Mouse (Mus musculus) B cell, adult 2 months (primary cell): ENCODE measurements at regions not wholly inside any gene's neighbourhood (a gene's known extent, or its start where the extent isn't known, plus 50 kb on each side); places are given as distances from the start of the nearest gene placed in this dataset.

Experiments used
- DNase-seq, 2 experiments: peaks; one replicate each; pipeline ENCODE4 v3.0.0; 2022

DNA sequence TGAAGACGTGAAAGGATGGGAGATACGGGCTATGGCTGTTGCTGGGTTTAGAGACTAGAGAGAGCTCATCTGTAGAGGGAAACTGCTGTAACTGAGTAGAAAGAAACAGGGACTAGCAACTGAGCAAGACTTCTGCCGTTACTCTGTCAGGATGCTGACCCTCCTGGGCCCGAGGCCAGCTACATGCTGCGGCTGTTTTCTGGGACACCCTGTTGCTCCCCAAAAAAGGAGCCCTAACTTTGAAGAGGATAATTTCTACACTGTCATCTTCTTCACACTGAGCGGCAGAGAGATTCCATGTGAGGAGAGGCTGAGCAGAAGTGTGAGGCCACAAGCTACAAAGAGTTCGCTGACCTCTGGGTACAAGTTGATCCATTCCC lies 74.2 kb upstream of the Ralgps2 start:
- DNase-seq, result no peak

DNA sequence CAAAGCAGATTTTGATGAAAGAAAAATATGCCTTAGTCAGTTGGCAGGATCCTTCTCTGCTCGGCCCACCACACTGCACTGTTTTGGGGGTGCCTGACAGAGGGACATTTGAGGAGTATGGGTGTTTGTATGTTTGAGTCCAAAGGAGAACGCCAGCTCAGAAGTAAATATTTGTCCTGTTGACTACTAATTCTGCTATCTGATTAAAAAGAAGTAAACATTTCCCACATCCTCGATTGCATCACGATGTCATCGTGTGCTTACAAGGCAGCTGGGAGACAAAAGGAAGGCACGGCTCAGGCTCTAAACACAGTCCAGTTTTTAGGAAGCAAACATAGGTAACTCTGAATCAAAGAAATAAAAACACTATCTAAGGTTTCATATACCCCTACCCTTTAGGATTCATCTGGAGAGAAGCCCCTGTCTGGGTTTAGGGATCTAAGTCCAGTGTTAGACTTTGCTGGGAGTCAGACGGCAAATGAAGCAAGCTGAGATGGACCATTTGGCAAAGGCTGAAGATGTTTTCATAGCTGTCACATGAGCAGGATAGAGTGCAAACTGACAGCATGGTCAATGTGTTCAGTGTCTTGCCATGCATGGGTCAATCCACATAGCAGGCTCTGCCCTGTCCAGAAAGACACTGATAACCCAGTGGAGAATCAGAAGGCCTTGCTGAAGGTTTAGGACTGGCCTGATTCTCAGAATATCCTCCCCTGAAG lies 73.7 kb upstream of the Ralgps2 start:
- no peak for DNase-seq

DNA sequence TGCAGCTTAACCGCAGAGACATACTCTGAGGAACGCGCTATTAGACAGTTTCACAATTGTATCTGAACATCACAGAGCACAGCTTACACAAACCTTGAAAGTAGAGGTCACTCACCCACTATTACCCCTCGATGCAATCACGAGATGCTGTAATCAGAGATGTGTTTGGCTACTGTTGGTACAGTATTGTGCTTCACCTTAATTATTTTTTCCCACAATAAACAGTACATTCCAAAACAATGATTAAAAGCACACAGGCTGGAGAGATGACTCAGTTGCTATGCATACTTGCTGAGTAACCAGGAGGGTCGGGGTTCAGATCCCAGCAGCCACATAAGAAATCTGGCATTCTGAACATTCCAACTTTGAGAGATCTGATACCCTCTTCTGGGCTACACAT lies 71.8 kb upstream of the Ralgps2 start:
- DNase-seq, result no peak

DNA sequence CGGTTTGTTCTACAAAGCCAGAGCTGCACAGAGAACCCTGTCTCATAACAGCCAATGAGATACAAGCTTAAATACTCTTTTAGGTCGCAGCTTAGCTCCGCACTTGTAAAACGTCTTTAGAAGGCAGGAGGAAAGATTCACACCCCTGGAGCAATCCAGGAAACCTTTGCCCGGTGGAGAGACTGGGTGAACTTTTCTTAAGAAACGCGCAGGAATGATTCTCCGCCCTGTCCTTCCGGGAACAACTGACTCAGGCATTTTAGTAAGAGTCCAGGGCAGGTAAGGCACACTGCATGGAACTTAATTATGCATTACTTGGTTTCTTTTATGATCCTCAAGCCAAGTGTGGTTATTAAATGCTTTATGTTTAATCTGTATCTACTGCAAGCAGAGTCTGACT lies 70.0 kb upstream of the Ralgps2 start:
- no peak for DNase-seq

DNA sequence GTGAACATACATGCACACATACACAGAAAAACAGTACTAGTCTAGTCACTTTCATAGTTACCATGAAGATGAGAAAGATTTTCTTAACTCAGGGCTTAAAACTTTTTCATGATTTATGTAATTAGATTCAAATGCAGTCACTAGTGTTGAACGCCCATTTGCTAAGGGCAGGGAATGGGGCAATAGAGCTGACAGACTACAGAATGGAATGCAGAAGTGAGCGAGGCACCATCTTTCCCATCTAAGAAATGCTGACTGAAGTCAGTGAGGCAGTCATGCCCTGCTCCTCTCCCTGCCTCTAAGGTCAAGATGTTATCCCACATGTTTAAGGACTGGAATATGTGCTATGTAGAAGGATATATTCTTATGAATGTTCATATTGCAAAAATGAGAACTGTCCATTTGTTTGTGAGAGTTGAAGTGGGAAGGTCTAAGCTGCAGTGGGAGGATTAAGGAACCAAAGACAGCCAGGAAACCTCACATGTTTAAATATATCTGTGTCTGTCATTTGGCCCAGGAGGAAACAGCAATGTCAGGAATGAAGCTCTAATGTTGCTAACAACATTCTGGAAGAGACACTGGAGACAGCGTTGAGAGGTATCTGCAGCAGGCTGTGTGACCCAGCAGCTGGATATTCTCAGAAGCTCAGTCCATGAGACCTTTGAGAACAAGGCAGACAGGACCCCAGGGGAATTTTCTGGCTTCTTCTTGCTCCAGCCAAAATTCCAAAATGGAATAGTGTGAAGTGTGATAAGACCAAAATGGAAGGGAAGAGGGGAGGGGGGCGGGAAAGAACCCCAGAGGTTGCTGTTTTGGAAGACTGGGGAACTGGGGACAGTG lies 68.7 kb upstream of the Ralgps2 start:
- DNase-seq, result peak in 1 of 2 experiments; percentile 1

DNA sequence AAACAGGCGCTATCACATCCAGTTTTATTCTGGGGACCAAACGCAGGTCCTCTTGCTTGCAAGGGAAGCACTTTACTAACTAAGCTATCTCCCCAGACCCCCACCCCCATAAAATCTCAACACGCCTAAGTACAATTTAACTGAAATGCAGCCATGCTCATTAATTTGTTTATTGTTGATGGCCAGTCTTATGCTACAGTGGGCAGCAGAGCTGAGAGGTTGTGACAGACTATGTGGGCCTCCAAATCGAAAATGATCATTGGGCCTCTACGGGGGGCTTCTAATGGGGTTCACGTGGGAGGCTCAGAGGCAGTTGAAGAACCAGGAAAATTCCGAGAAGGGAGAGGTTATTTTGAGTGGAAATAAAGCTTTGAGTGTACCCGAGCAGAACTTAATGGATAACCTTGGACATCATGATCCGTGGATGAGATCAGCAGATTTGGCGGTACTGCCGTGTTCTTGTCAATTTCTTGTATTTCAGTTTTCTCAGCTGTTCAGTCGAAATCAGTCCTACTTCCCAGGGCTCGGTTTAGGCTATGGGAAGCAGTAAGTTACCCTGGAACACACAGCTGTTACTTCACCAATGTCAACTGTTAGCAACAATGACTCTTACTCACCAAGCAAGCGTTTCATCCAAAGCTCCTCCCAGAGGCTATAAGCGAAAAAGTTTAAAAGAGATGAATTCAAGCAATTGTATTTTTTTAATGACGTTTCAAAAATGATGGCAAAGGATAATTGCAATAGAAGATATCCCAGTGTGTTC lies 65.1 kb upstream of the Ralgps2 start:
- no peak for DNase-seq

DNA sequence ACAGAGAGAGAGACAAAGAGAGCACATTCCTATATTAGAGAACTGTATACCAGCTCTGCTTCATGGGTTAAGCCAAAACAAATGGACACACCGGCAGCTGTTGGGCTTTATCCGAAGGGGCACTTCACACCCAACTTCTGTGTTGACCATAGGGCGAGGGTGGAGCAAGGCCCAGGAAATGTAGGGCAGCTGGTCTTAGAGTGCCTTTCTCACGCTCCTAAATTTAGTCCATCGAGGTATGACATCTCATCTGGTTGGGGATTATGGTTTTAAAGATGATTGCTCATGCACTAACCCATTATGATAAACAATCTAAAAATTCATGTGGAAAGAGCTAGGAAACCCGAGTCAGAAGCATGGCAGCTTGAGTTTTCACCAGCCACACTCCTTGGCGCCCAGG lies 63.6 kb upstream of the Ralgps2 start:
- DNase-seq, result peak; percentile 42 to 52

DNA sequence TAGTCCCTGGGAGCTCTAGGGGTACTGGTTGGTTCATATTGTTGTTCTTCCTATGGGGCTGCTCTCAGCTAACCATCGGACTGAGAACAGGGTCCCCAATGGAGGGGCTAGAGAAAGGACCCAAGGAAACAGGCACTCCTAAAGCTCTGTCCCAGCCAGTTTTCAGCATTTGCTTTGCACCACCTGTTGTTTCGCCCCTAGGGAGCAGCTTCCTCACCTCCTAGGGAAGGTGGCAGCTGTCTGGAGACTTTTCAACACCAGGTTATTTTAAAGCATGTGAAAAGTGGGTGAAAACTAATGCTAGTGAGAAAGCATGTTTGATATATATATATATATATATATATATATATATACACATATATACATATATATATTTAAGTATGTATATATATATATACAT lies 62.8 kb upstream of the Ralgps2 start:
- no peak for DNase-seq

DNA sequence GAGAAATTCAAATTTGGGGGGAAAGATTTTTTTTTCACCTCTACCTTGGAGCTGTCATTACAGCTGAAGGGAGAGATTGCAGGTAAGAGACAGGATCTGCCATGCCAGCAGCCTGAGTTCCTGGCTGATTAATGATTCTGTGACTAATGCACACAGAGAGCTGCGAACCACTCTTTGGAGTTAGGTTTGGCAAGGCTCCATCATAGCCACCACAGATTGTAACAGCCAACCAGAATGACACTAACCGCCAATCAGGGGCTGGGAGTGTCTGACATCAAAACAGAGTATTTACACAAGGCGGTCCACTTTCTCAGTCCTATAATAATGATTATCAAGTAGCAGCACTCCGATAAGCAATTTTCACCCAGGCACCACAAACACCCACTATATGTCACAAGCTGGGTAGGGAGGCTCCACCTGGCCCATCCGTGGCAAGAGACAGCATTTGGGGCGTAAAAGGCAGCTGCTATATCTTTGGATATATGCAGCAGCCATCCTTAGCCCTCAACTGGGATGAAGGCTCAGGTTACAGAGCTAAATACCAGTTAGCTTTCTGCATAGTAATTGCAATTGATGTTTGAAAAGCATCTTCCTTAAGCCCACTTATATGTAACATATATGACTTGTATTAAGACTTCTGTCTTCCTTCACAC lies 61.7 kb upstream of the Ralgps2 start:
- no peak for DNase-seq

DNA sequence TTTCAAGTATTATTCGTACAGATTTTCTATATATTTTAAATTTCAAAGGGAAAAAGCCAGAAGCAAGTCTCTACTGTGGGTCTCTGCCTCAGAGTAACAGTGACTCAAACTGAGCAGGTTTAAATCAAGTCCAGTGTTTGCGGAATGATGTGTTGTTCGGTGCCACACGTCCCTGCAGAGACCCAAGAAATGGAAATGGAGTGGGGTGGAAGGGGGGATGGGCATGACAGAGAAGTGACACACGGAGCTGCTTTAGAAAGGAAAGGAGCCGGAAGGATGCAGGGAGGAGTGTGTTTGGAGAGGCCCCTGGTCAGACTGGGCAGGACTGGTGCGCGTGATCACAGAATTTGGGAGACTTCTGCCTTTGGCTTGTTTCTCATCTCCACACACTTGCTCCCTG lies 60.5 kb upstream of the Ralgps2 start:
- no peak for DNase-seq

DNA sequence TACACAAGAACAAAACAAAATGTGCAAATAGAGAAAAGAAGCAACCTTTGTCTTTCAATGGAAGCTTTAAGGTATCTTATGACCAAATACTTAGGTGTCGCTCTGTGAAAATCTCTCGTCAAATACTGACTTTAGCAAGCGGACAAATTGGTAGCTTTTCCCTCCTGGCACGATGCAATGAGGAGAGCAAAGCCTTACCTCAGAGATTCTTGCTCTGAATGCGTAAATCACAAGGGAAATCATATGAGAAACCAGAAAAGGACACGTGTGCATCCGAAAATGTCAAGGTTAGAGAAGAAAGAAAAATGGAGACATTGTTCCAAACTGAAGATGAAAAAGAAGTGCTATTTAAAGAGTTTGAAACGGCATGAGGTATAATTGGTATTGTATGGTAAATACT lies 59.8 kb upstream of the Ralgps2 start:
- no peak for DNase-seq

DNA sequence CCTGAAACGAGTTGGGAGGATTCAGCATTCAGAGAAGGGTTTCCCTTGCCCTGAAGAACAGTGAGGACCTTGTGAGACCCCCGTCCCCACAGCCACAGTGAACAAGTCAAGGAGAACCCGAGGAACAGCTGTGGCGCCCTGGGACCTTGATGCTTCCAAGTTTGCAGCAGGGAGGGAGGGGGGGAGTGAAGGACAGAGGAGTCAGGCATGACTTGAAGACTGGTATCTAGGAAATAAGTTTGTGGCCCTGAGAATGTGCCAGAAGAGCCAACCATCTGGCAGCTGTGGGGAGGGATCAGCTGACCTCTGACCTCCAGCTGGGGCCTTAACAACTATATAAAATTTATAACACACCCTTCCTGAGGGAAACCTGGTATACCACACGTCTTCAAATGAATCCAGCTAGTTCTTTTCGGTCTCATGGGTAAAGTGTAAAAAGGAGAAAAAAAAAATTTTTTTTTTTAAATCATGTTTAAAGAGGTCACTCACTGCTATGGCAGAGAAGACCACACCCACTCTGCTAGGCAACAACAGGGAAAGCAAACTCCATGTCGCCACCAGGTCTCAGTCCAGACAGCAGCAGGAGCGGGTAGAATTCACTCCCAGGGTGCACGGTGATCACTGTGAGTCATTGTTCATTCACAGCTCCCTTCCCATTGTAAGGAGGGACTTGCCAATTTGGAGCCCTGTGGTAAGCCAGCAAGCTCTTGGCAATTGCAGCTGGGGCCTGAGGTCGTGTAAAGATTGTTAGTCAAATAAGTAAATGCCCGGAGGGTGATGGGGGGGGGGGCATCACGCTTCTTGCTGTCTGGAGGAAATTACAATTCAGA lies 58.3 kb upstream of the Ralgps2 start:
- DNase-seq, result peak; percentile 46 to 49

DNA sequence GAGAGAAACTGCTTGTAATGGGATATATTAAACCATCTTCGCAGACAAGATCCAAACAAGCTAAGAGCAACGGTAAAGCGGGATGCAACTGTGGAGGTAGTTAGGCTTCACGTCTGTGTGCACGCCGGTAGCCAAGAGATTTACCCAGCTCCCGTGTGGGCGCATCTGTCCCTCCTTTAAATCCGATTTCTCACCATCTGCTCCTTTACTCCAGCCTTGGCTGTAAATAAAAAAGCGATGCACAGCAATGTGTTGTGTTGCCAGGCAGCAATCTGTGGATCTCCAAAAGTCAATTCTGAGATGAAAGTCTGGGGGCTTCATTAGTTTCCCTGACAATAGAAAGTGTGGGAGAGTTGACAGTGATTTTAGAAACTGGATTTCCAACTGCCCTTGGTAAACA lies 57.6 kb upstream of the Ralgps2 start:
- peak; percentile 45 to 46 for DNase-seq

DNA sequence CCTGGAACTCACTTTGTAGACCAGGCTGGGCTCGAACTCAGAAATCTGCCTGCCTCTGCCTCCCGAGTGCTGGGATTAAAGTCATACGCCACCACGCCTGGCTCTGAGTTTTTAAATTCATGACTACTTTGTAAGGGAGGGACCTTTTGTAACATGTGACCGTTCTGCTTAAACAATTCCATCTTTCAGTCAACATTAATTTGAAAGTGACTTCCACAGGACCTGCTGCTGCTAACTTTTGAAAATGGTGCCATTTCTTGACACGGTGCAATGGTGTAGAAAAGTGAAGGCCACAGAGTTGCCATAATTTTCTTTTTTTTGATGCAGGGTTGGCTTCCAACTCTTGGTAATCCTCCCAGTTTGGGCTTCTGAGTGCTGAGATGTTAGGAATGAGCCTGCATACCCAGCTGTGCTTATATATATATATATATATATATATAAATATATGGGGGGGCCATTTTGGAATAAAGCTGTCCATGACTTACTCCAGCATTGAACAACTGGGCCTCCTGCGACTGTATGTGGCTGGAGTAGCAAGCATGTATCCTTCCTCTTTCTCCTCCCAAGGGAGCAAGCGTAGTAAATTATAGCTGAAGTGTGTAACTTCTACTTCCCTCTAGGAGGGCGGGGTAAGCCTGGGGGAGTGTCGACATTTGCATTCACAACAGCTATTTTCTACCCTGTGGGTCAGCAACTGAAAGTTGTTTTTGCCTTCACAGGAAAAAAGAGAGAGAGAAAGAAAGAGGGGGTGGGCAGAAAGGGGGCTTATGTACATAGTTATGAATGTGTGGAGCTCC lies 56.9 kb upstream of the Ralgps2 start:
- DNase-seq, result peak; percentile 79 to 87

DNA sequence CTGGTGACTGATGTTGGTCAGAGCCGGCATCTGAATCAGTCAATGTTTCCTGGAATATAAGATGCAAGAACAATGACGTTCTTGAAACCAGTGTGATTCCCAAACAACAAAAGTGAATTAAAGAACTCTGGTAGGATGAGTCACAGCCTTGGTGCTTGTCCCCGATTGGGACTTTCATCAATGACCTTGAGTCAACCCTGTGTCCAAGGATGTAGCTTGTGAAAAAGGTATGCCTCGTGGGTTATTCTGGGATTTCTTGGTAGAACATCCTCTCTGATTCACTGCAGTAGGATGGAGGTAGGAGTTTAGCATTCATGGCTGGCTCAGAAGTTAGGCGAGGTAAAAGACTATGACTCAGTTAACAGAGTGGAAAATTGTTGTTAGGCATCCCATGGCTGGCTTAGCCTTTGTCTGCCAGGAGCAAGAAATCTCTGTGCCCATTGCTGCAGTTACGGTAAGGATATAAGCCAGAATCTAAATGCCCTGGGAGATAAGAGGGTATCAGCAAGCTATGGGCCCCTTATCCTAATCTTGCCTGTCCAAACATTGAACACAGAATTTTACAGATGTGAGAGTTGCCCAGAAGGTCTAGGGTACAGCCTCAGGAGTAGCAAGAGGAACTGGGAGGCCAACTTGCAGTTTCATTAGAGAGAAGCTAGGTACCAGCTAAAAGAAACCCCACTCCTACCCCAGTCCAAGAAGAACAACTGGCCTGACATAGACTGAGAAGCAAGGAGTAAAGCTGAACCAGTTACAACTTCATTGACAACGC lies 55.9 kb upstream of the Ralgps2 start:
- peak; percentile 49 to 52 for DNase-seq

DNA sequence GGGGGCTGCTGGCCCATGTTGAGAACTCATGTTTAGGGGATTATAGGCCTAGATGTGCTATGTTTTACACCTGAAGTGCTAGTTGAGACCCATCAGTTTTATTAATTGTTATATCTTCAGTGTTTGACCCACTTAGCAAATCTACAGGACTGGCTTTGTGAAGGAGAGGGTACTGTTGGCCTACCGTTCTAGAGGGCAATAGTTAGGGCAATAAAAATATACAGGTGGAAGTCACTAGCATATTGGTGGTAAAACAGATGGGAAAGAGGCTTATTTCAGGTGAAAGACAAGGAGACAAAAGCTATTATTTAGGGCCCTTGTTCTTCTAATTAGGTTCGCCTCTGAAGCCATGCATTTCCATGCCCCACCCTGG lies 55.2 kb upstream of the Ralgps2 start:
- no peak for DNase-seq

DNA sequence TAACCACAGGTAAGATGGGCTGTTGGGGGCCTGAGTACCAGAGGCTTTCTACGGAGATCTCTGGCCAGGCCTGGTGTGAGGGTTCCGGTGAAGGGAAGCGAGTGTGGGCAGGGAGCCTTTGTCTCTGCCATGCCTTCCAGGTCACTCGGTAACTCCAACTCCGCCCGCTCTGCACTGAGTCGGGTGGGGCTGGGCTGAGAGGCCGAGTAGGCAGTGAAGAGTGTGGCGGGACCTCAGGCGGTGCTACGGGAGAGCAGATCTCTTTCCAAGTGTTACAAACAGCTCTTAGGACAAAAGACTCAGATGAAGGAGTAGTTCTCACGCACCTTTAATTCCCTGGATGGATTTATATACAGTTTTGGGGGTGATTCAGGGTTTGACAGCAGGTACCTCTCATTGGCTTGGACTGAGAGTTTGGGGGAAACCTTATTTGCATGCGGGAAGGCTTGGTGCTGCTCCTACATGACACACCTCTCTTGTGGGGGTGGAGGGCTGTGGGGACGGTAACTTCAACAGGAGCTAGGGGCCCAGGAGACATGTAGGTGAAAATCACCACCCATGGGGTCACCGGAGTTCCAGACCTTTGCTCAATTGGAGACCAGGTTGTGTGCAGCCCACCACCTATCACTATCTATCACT lies 54.7 kb upstream of the Ralgps2 start:
- DNase-seq, result no peak

DNA sequence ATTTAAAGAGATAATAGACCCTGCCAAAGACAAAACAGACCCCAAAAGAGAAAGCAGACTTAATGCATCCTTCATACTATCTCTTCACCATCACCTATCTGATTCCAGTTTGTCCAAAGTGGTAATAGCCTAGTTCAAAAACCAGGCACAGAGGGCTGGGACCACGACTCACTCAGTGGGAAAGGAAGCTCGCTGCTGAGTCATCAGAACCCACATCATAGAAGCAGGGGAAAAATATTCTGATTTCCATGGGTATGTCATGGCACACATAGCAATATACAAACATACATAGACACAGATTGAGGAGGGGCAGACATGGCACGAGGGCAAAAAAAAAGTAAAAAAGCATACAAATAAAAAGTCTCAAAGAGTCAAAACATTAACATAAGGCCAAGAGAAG lies 53.7 kb upstream of the Ralgps2 start:
- no peak for DNase-seq

DNA sequence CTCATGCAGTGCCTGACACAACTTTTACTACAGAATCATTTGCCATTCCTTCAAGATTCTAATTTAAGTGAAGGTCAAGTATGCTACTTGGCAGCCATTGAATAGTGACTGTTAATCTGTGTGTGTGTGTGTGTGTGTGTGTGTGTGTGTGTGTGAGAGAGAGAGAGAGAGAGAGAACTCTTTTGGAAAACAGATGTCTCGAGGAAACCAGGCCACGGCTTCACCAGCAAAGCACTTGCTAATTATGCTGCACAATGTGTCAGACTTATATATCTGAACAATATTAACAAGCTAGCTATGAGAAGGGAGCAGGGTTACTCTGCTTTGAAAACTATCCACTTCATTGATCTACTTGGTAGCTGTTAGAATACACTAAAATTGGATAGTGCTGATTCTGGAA lies 53.1 kb upstream of the Ralgps2 start:
- DNase-seq, result no peak
